Mouse (Mus musculus) liver, adult 2 months (tissue): ENCODE data around the gene Gm10160.

Experiments
- CTCF ChIP-seq: fragments of 200-500 bp; IDR thresholded peaks from 2 replicates; pipeline ENCODE4 v1.5.1; 2011; ENCODE audit warnings: low read depth, low read length, control low read depth
- POLR2A ChIP-seq: fragments of 200-500 bp; IDR thresholded peaks from 2 replicates; pipeline ENCODE4 v1.6.1; 2011; ENCODE audit warnings: low read length, control low read depth; ENCODE audit not compliant: insufficient read depth; ENCODE audit errors: extremely low read depth

DNA sequence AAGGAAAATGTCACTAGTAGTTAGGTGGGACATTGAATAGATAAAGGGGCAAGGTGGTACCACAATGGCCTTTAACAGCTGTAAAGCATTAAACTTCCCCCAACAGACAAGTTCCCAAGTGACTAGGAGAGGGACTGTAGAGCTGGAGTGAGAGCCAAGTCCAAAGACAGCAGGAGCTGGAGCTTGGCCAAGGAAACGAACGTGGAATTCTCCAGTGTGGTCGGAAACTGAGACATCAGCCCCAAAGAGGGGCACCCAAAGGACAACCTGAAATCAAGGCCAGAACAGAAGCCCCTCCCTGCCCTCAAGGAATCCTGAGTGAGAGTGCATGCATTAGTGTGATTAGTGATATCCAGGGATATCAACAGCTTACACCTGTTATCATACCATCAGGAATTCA is 30.2 kb downstream of the Gm10160 start:
- TF ChIP-seq CTCF, result no peak
- no peak for TF ChIP-seq POLR2A
